Mouse (Mus musculus) midbrain, postnatal 0 days (tissue): ENCODE results near the gene Mrpl48. TPM values are rescaled to one million over a fixed set of nuclear protein-coding genes. Genes with fewer than 3 reads are reported as not detected.

Experiments used
- ATAC-seq: fragments of 200-750 bp; cut with Nextera tagmentation; 2 replicates; pipeline ENCODE4 v1.8.0; 2017; ENCODE audit warnings: moderate number of reproducible peaks, mild to moderate bottlenecking, moderate TSS enrichment, moderate library complexity; ENCODE audit not compliant: low FRiP score
- DNase-seq: peaks from one replicate; pipeline ENCODE4 v3.0.0-alpha.2; 2015; ENCODE audit warnings: low spot score
- H3K27ac ChIP-seq: fragments of 300-500 bp; sonication (generic); 2 replicates; pipeline ENCODE4 v1.5.1; 2014; ENCODE audit warnings: low read depth, mild to moderate bottlenecking, low read length, mixed read lengths
- H3K27me3 ChIP-seq: fragments of 300-500 bp; sonication (generic); 2 replicates; pipeline ENCODE4 v1.6.1; 2014; ENCODE audit warnings: low read length, control low read depth, mixed read lengths; ENCODE audit not compliant: insufficient read depth
- H3K36me3 ChIP-seq: fragments of 300-500 bp; sonication (generic); 2 replicates; pipeline ENCODE4 v1.6.1; 2014; ENCODE audit warnings: low read length, control low read depth, mixed read lengths; ENCODE audit not compliant: insufficient read depth
- H3K4me1 ChIP-seq: fragments of 300-500 bp; sonication (generic); 2 replicates; pipeline ENCODE4 v1.6.1; 2014; ENCODE audit warnings: mild to moderate bottlenecking, control low read depth, antibody characterized with exemption, low read length, mixed read lengths; ENCODE audit not compliant: insufficient read depth
- H3K4me2 ChIP-seq: fragments of 300-500 bp; sonication (generic); 2 replicates; pipeline ENCODE4 v1.6.1; 2014; ENCODE audit warnings: low read depth, mild to moderate bottlenecking, low read length, mixed read lengths; ENCODE audit not compliant: poor library complexity, severe bottlenecking
- H3K4me3 ChIP-seq: fragments of 300-500 bp; sonication (generic); 2 replicates; pipeline ENCODE4 v1.5.1; 2014; ENCODE audit warnings: low read depth, mild to moderate bottlenecking, low read length, moderate library complexity
- H3K9ac ChIP-seq: fragments of 300-500 bp; sonication (generic); replicated peaks from 2 replicates; pipeline ENCODE4 v1.6.1; 2014; ENCODE audit warnings: mild to moderate bottlenecking, low read length, moderate library complexity, mixed read lengths; ENCODE audit not compliant: poor library complexity, severe bottlenecking
- H3K9me3 ChIP-seq: fragments of 300-500 bp; sonication (generic); 2 replicates; pipeline ENCODE4 v1.6.1; 2016; ENCODE audit warnings: low read length, control low read depth
- CTCF ChIP-seq: IDR thresholded peaks from 2 replicates; pipeline ENCODE4 v1.5.1; 2016; ENCODE audit warnings: antibody characterized with exemption, mild to moderate bottlenecking
- WGBS: fragments of 180-500 bp; shearing (Covaris S2); extraction: QIAGEN DNeasy Blood & Tissue Kit; methylation state at CpG from one replicate; pipeline ENCODE4 v1.1.7; 2014; 5-methylcytosine and 5-hydroxymethylcytosine counted together
- polyA plus RNA-seq: library from polyadenylated mRNA; unstranded; fragments of >200 nt; fragmentation: Nextera tagmentation; extraction: Ambion mirVana; gene quantifications from 2 replicates; pipeline ENCODE4 v1.2.1, GENCODE M21; 2015
- total RNA-seq: library from RNA; depleted of rRNA; stranded (reverse); fragments of >200 nt; gene quantifications from 2 replicates; pipeline ENCODE4 v1.2.3, GENCODE M21; 2014

Mrpl48 gene
- total and polyA plus RNA-seq, 2 experiments from 2014 or later, result 47.8 to 89.8 TPM

GRCm38 (mm10) chr7:100582235-100582634 is 25.9 kb downstream of the Mrpl48 start:
- no peaks in the 10 kb centered on the region for H3K36me3 ChIP-seq
- no peaks in the 10 kb centered on the region for H3K9me3 ChIP-seq
- WGBS, result 38% methylated on average over 7 of the region's 7 CpGs
- no peaks in the 10 kb centered on the region for H3K27me3 ChIP-seq
- TF ChIP-seq CTCF, result no peak
- no peak for DNase-seq
- peak overlapping the region; percentile 74 for H3K9ac ChIP-seq
- no peak for ATAC-seq
- no peaks in the 10 kb centered on the region for H3K4me1 ChIP-seq
- H3K4me3 ChIP-seq, result peak overlapping the region; percentile 43
- H3K27ac ChIP-seq, result peak overlapping the region; percentile 92
- peak overlapping the region; percentile 55 for H3K4me2 ChIP-seq

- Histone ChIP-seq H3K4me1 (no peaks in the 10 kb centered on the region), H3K4me3 (no peak overlapping the region), H3K27me3 (no peaks in the 10 kb centered on the region), H3K36me3 (0 out of 2 replicates have a peak, but pooled peaks cover 4% of the 10 kb centered on the region), H3K9me3 (no peaks in the 10 kb centered on the region), H3K4me2 (no peak overlapping the region), H3K27ac (no peak overlapping the region), H3K9ac (no peak overlapping the region)
- ATAC-seq, result no peak
- DNase-seq, result no peak
- TF ChIP-seq CTCF, result no peak
- 66% methylated on average over 2 of the region's 2 CpGs for WGBS
Measured at GRCm38 (mm10) chr7:100578794-100579193, 29.3 kb downstream of the Mrpl48 start.

- Histone ChIP-seq H3K4me3 (no peak overlapping the region), H3K9me3 (no peaks in the 10 kb centered on the region), H3K27ac (no peak overlapping the region), H3K4me1 (no peaks in the 10 kb centered on the region), H3K9ac (no peak overlapping the region), H3K27me3 (no peaks in the 10 kb centered on the region), H3K4me2 (no peak overlapping the region), H3K36me3 (peaks cover 10% of the 10 kb centered on the region; the same call in 1 of the 2 replicates)
- WGBS, result 82% methylated on average over 4 of the region's 4 CpGs
- ATAC-seq (no peak), DNase-seq (no peak)
- no peak for TF ChIP-seq CTCF
Measured at GRCm38 (mm10) chr7:100572704-100573103, 35.4 kb downstream of the Mrpl48 start.

- no peak overlapping the region for H3K4me3 ChIP-seq
- H3K9ac ChIP-seq, result no peak overlapping the region
- no peaks in the 10 kb centered on the region for H3K9me3 ChIP-seq
- H3K27ac ChIP-seq, result no peak overlapping the region
- 91% methylated on average over 4 of the region's 4 CpGs for WGBS
- no peak for ATAC-seq
- peaks cover 10% of the 10 kb centered on the region; the same call in 1 of the 2 replicates for H3K36me3 ChIP-seq
- no peaks in the 10 kb centered on the region for H3K4me1 ChIP-seq
- DNase-seq, result no peak
- H3K4me2 ChIP-seq, result no peak overlapping the region
- H3K27me3 ChIP-seq, result no peaks in the 10 kb centered on the region
- TF ChIP-seq CTCF, result no peak
Measured at GRCm38 (mm10) chr7:100572061-100572460, 36.0 kb downstream of the Mrpl48 start.

GRCm38 (mm10) chr7:100570930-100571715 is 37.0 kb downstream of the Mrpl48 start:
- Histone ChIP-seq H3K4me1 (no peaks in the 10 kb centered on the region), H3K27me3 (no peaks in the 10 kb centered on the region), H3K36me3 (peaks cover 10% of the 10 kb centered on the region; the same call in 1 of the 2 replicates), H3K27ac (no peak overlapping the region), H3K9ac (no peak overlapping the region), H3K4me3 (no peak overlapping the region), H3K9me3 (no peaks in the 10 kb centered on the region), H3K4me2 (no peak overlapping the region)
- DNase-seq (no peak), ATAC-seq (no peak)
- no peak for TF ChIP-seq CTCF
- WGBS, result 94% methylated on average over 3 of the region's 3 CpGs

- DNase-seq, result no peak
- TF ChIP-seq CTCF, result no peak
- no peaks in the 10 kb centered on the region for H3K9me3 ChIP-seq
- H3K9ac ChIP-seq, result no peak overlapping the region
- no peaks in the 10 kb centered on the region for H3K27me3 ChIP-seq
- ATAC-seq, result no peak
- no peaks in the 10 kb centered on the region for H3K4me1 ChIP-seq
- no peak overlapping the region for H3K27ac ChIP-seq
- no peak overlapping the region for H3K4me3 ChIP-seq
- no peak overlapping the region for H3K4me2 ChIP-seq
- H3K36me3 ChIP-seq, result peaks cover 10% of the 10 kb centered on the region; the same call in 1 of the 2 replicates
Measured at GRCm38 (mm10) chr7:100569907-100570306, 38.2 kb downstream of the Mrpl48 start.
